ENCODE assay signal across 24 mouse cellular contexts in genomic region chr17:30297432-30297831, GRCm38 (mm10).
DNase-seq lines count a peak whose midpoint lies in the region; ATAC-seq and TF ChIP-seq lines count a peak whose summit lies in the region.
"Had no signal": no experiment of that assay in that cellular context is flagged by ENCODE, and none has a peak within 500 bp of the region (broad histone marks: within the 10 kb centered on the region; RNA-seq: fewer than 3 reads in every experiment).

No protein-coding gene starts in this region.

- TF ChIP-seq CTCF in hindbrain, postnatal 0 days (IDR thresholded peaks at IDR 0.05; ENCODE audit: low read depth) = no peak

- peaks cover 5% of the 10 kb centered on the region; the same call in 1 of the 2 replicates for H3K36me3 ChIP-seq in hindbrain, embryonic 12.5 days
- peaks cover 4% of the 10 kb centered on the region; the same call in 1 of the 2 replicates for H3K36me3 ChIP-seq in hindbrain, postnatal 0 days (ENCODE audit: insufficient read depth, low read length)
- 0 out of 2 replicates have a peak, but pooled peaks cover 6% of the 10 kb centered on the region for H3K36me3 ChIP-seq in neural tube, embryonic 13.5 days
- H3K36me3 ChIP-seq in embryonic facial prominence, embryonic 10.5 days (replicated peaks) = peaks cover 14% of the 10 kb centered on the region

- 0 out of 2 replicates have a peak overlapping the region, but pooled peaks have one; percentile 17 for H3K27ac ChIP-seq in hindbrain, embryonic 12.5 days
- H3K27ac ChIP-seq in hindbrain, postnatal 0 days = no peak overlapping the region
- H3K27ac ChIP-seq in neural tube, embryonic 13.5 days (replicated peaks) = 0 out of 2 replicates have a peak overlapping the region, but pooled peaks have one; percentile 23
- H3K27ac ChIP-seq in embryonic facial prominence, embryonic 10.5 days (replicated peaks) = peak overlapping the region; percentile 2
- H3K27ac ChIP-seq: embryonic facial prominence, embryonic 13.5 days; embryonic facial prominence, embryonic 15.5 days; forebrain, embryonic 12.5 days had no signal

- H3K9me3 ChIP-seq in hindbrain, embryonic 12.5 days (replicated peaks) = no peaks in the 10 kb centered on the region
- no peaks in the 10 kb centered on the region for H3K9me3 ChIP-seq in hindbrain, postnatal 0 days (ENCODE audit: low read length)
- no peaks in the 10 kb centered on the region for H3K9me3 ChIP-seq in neural tube, embryonic 13.5 days
- H3K9me3 ChIP-seq in embryonic facial prominence, embryonic 10.5 days = no peaks in the 10 kb centered on the region
- H3K9me3 ChIP-seq: embryonic facial prominence, embryonic 13.5 days; embryonic facial prominence, embryonic 15.5 days; forebrain, embryonic 10.5 days; forebrain, embryonic 12.5 days; G1E had no signal

- 95% methylated on average over 8 of the region's 8 CpGs for WGBS in hindbrain, embryonic 12.5 days
- 95% methylated on average over 8 of the region's 8 CpGs for WGBS in hindbrain, postnatal 0 days
- 93% methylated on average over 8 of the region's 8 CpGs for WGBS in neural tube, embryonic 13.5 days
- 93% methylated on average over 8 of the region's 8 CpGs for WGBS in embryonic facial prominence, embryonic 10.5 days

- no peak overlapping the region for H3K4me2 ChIP-seq in hindbrain, embryonic 12.5 days (replicated peaks)
- H3K4me2 ChIP-seq in hindbrain, postnatal 0 days (ENCODE audit: low read depth, low read length) = no peak overlapping the region
- no peak overlapping the region for H3K4me2 ChIP-seq in neural tube, embryonic 13.5 days
- H3K4me2 ChIP-seq: embryonic facial prominence, embryonic 13.5 days; embryonic facial prominence, embryonic 15.5 days; forebrain, embryonic 12.5 days had no signal

- H3K9ac ChIP-seq in hindbrain, embryonic 12.5 days = no peak overlapping the region
- no peak overlapping the region for H3K9ac ChIP-seq in hindbrain, postnatal 0 days (replicated peaks; ENCODE audit: low read length)
- no peak overlapping the region for H3K9ac ChIP-seq in neural tube, embryonic 13.5 days
- H3K9ac ChIP-seq: embryonic facial prominence, embryonic 13.5 days; embryonic facial prominence, embryonic 15.5 days; forebrain, embryonic 12.5 days had no signal

- no peak for ATAC-seq in hindbrain, embryonic 12.5 days (ENCODE audit: low FRiP score)
- ATAC-seq in hindbrain, postnatal 0 days = no peak
- no peak for ATAC-seq in neural tube, embryonic 13.5 days (ENCODE audit: low read depth)
- ATAC-seq: activated CD4-positive, CD25-positive, alpha-beta regulatory T cell, adult 4 months; forebrain, embryonic 14.5 days; forebrain, embryonic 16.5 days; Patski had no signal

- H3K4me3 ChIP-seq in hindbrain, embryonic 12.5 days = no peak overlapping the region
- H3K4me3 ChIP-seq in hindbrain, postnatal 0 days (ENCODE audit: low read length) = no peak overlapping the region
- H3K4me3 ChIP-seq in neural tube, embryonic 13.5 days = no peak overlapping the region
- no peak overlapping the region for H3K4me3 ChIP-seq in embryonic facial prominence, embryonic 10.5 days
- H3K4me3 ChIP-seq: embryonic facial prominence, embryonic 13.5 days; embryonic facial prominence, embryonic 15.5 days; erythroblast, embryonic 14.5 days; forebrain, embryonic 10.5 days; forebrain, embryonic 12.5 days had no signal

- no peak for DNase-seq in hindbrain, postnatal 0 days (ENCODE audit: low spot score)
- DNase-seq in neural tube, embryonic 10.5 days (ENCODE audit: extremely low spot score, low spot score) = no peak
- DNase-seq in embryonic facial prominence, embryonic 10.5 days (ENCODE audit: low spot score) = no peak
- no peak for DNase-seq in spleen, adult 18-20 months
- DNase-seq: adrenal gland, adult 8-10 months; adrenal gland, postnatal 14 days; adrenal gland, postnatal 36 days; cerebellum, adult 11-12 months; cerebellum, adult 2 months; cerebellum, adult 9-10 months; cerebellum, postnatal 10 days; cerebellum, postnatal 25 days had no signal

- peaks cover 24% of the 10 kb centered on the region for H3K4me1 ChIP-seq in hindbrain, embryonic 12.5 days
- H3K4me1 ChIP-seq in hindbrain, postnatal 0 days (ENCODE audit: insufficient read depth, low read length) = peaks cover 7% of the 10 kb centered on the region; the same call in 1 of the 2 replicates
- H3K4me1 ChIP-seq in neural tube, embryonic 13.5 days (replicated peaks) = peaks cover 43% of the 10 kb centered on the region
- peaks cover 29% of the 10 kb centered on the region for H3K4me1 ChIP-seq in embryonic facial prominence, embryonic 10.5 days

- H3K27me3 ChIP-seq in hindbrain, embryonic 12.5 days = no peaks in the 10 kb centered on the region
- H3K27me3 ChIP-seq in hindbrain, postnatal 0 days (ENCODE audit: insufficient read depth, low read length) = no peaks in the 10 kb centered on the region
- H3K27me3 ChIP-seq in neural tube, embryonic 13.5 days = no peaks in the 10 kb centered on the region
- no peaks in the 10 kb centered on the region for H3K27me3 ChIP-seq in embryonic facial prominence, embryonic 10.5 days (replicated peaks; ENCODE audit: low read depth, poor library complexity, severe bottlenecking)
- H3K27me3 ChIP-seq: embryonic facial prominence, embryonic 13.5 days; embryonic facial prominence, embryonic 15.5 days; forebrain, embryonic 12.5 days; Patski had no signal
